Comparison of ENCODE assay signal across 8 mouse cellular contexts in the genomic region with DNA sequence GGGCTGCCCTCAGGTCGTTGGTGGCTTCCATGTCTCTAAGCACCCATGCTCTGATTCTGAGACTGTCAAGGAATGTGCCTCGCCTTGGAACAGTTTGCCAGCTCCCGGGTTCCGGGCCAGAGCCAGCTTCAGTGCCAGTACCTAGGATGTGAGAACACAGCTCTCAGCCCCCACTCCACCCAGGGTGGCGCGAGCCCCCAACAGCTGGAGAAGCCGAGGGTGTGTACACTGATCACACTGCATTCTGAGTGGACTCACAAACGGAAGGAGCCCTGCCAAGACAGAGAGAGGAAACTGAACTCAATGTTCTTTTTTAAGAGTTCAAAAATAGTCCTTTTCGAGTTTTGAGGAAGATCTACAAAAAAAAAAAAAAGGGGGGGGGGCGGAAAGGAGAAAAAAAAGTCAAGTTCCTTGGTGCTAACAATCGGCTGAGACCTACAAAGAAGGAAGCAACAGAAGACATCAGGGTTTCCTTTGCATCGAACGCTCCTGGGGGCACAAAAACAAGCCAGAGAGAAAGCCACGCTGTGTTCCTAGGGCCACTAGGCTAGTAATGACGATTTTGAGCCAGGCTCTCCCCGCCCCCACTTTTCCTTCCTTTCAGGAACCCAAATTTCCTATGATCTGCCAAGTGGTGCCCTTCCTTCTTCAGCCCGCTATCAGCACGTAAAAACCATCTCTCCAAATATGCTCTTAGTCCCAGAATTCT. TPM values are rescaled to one million over a fixed set of nuclear protein-coding genes. Genes with fewer than 3 reads are reported as not detected.
A peak's percentile ranks its signal among the peaks of the same experiment; 100 is the strongest.
DNase-seq lines count a peak whose midpoint lies in the region; ATAC-seq and TF ChIP-seq lines count a peak whose summit lies in the region.

No protein-coding gene starts in this region.

- TF ChIP-seq CTCF in liver, adult 2 months (IDR thresholded peaks at IDR 0.05; ENCODE audit: low read depth, low read length): no peak

- H3K36me3 ChIP-seq in liver, adult 2 months (ENCODE audit: control insufficient read depth, insufficient read depth, low read length): no peaks in the 10 kb centered on the region
- peaks cover 100% of the 10 kb centered on the region for H3K36me3 ChIP-seq in liver, embryonic 12.5 days
- H3K36me3 ChIP-seq in heart, embryonic 16.5 days (ENCODE audit: control insufficient read depth, insufficient read depth): peaks cover 13% of the 10 kb centered on the region
- H3K36me3 ChIP-seq in liver, embryonic 11.5 days (ENCODE audit: control insufficient read depth, insufficient read depth, low read length): peaks cover 6% of the 10 kb centered on the region; the same call in 1 of the 2 replicates
- no peaks in the 10 kb centered on the region for H3K36me3 ChIP-seq in hindbrain, embryonic 11.5 days (ENCODE audit: control insufficient read depth, insufficient read depth, low read length)

- TF ChIP-seq POLR2A in liver, adult 2 months (IDR thresholded peaks at IDR 0.05; ENCODE audit: extremely low read depth, insufficient read depth, low read length): no peak

- no peaks in the 10 kb centered on the region for H3K27me3 ChIP-seq in liver, adult 2 months (ENCODE audit: control insufficient read depth, insufficient read depth, low read length)
- H3K27me3 ChIP-seq in liver, embryonic 12.5 days (replicated peaks): no peaks in the 10 kb centered on the region
- no peaks in the 10 kb centered on the region for H3K27me3 ChIP-seq in heart, embryonic 16.5 days (ENCODE audit: control insufficient read depth, insufficient read depth, low read length)
- no peaks in the 10 kb centered on the region for H3K27me3 ChIP-seq in liver, embryonic 11.5 days (replicated peaks; ENCODE audit: control insufficient read depth, insufficient read depth, low read length)
- H3K27me3 ChIP-seq in hindbrain, embryonic 11.5 days (ENCODE audit: control insufficient read depth, insufficient read depth, low read length): no peaks in the 10 kb centered on the region

- no peaks in the 10 kb centered on the region for H3K9me3 ChIP-seq in liver, embryonic 12.5 days (replicated peaks)
- no peaks in the 10 kb centered on the region for H3K9me3 ChIP-seq in heart, embryonic 16.5 days (replicated peaks; ENCODE audit: control insufficient read depth, low read length)
- no peaks in the 10 kb centered on the region for H3K9me3 ChIP-seq in liver, embryonic 11.5 days (ENCODE audit: control insufficient read depth, low read length)
- no peaks in the 10 kb centered on the region for H3K9me3 ChIP-seq in hindbrain, embryonic 11.5 days (ENCODE audit: control insufficient read depth, low read length)

- no peak overlapping the region for H3K9ac ChIP-seq in liver, adult 2 months (ENCODE audit: low read depth, low read length)
- H3K9ac ChIP-seq in liver, embryonic 12.5 days: no peak overlapping the region
- no peak overlapping the region for H3K9ac ChIP-seq in heart, embryonic 16.5 days (ENCODE audit: low read length)
- no peak overlapping the region for H3K9ac ChIP-seq in liver, embryonic 11.5 days (ENCODE audit: low read depth, low read length)
- H3K9ac ChIP-seq in hindbrain, embryonic 11.5 days (ENCODE audit: low read depth, low read length): no peak overlapping the region

- no peaks in the 10 kb centered on the region for H3K79me2 ChIP-seq in liver, adult 2 months (ENCODE audit: control insufficient read depth, insufficient read depth, low read length)

- H3K4me2 ChIP-seq in liver, embryonic 12.5 days: no peak overlapping the region
- no peak overlapping the region for H3K4me2 ChIP-seq in heart, embryonic 16.5 days (ENCODE audit: low read depth, low read length)
- H3K4me2 ChIP-seq in liver, embryonic 11.5 days: no peak overlapping the region
- no peak overlapping the region for H3K4me2 ChIP-seq in hindbrain, embryonic 11.5 days (replicated peaks; ENCODE audit: low read depth, low read length)

- no peak overlapping the region for H3K27ac ChIP-seq in liver, adult 2 months (replicated peaks; ENCODE audit: insufficient read depth, low read depth, low read length)
- H3K27ac ChIP-seq in liver, embryonic 12.5 days: no peak overlapping the region
- H3K27ac ChIP-seq in heart, embryonic 16.5 days (ENCODE audit: low read length): peak overlapping the region; percentile 81
- no peak overlapping the region for H3K27ac ChIP-seq in liver, embryonic 11.5 days (ENCODE audit: low read depth, low read length)
- no peak overlapping the region for H3K27ac ChIP-seq in hindbrain, embryonic 11.5 days (ENCODE audit: low read depth, low read length)

- DNase-seq in liver, adult 2 months (ENCODE audit: extremely low read depth, low read depth, low spot score): peak; percentile 9
- DNase-seq in frontal cortex, postnatal 25 days (ENCODE audit: low spot score in 2 of 2): peak; percentile 42 to 45
- DNase-seq in right cerebral cortex, postnatal 10 days (ENCODE audit: low spot score in 2 of 2): peak; percentile 63 to 70
- DNase-seq in liver, embryonic 11.5 days (ENCODE audit: low spot score): no peak
- DNase-seq in hindbrain, embryonic 11.5 days (ENCODE audit: low spot score): no peak
- DNase-seq in Muller cell, postnatal 12 days (ENCODE audit: inconsistent ontology term): no peak

- H3K4me1 ChIP-seq in liver, adult 2 months (ENCODE audit: control insufficient read depth, insufficient read depth, low read length): no peaks in the 10 kb centered on the region
- 0 out of 2 replicates have a peak, but pooled peaks cover 5% of the 10 kb centered on the region for H3K4me1 ChIP-seq in liver, embryonic 12.5 days
- H3K4me1 ChIP-seq in heart, embryonic 16.5 days (ENCODE audit: control insufficient read depth, insufficient read depth, low read length): peaks cover 20% of the 10 kb centered on the region
- H3K4me1 ChIP-seq in liver, embryonic 11.5 days (replicated peaks; ENCODE audit: control insufficient read depth, insufficient read depth, low read length): no peaks in the 10 kb centered on the region
- no peaks in the 10 kb centered on the region for H3K4me1 ChIP-seq in hindbrain, embryonic 11.5 days (replicated peaks; ENCODE audit: control insufficient read depth, insufficient read depth, low read length)

- no peak overlapping the region for H3K4me3 ChIP-seq in liver, adult 2 months (ENCODE audit: insufficient read depth, low read depth, low read length)
- H3K4me3 ChIP-seq in liver, embryonic 12.5 days: no peak overlapping the region
- no peak overlapping the region for H3K4me3 ChIP-seq in heart, embryonic 16.5 days (ENCODE audit: low read length)
- H3K4me3 ChIP-seq in liver, embryonic 11.5 days (ENCODE audit: low read depth, low read length): no peak overlapping the region
- no peak overlapping the region for H3K4me3 ChIP-seq in hindbrain, embryonic 11.5 days (ENCODE audit: low read depth, low read length)

- no peak for ATAC-seq in liver, embryonic 12.5 days
- no peak for ATAC-seq in heart, embryonic 16.5 days (replicated peaks; ENCODE audit: extremely low read depth, insufficient read depth, low FRiP score)
- ATAC-seq in liver, embryonic 11.5 days (replicated peaks; ENCODE audit: low FRiP score): no peak
- no peak for ATAC-seq in hindbrain, embryonic 11.5 days (ENCODE audit: low FRiP score)

- WGBS in liver, adult 2 months: 68% methylated on average over 17 of the region's 18 CpGs
- 61% methylated on average over 18 of the region's 18 CpGs for WGBS in liver, embryonic 12.5 days (ENCODE audit: insufficient replicate concordance)
- WGBS in heart, embryonic 16.5 days: 61% methylated on average over 17 of the region's 18 CpGs
- WGBS in liver, embryonic 11.5 days: 71% methylated on average over 17 of the region's 18 CpGs
- 86% methylated on average over 18 of the region's 18 CpGs for WGBS in hindbrain, embryonic 11.5 days

RNA-seq across cellular contexts. Expression of a gene that starts 48.1 kb away (rescaled TPM):
- total RNA-seq in liver, adult 2 months (2014; rRNA removed): 0.09 TPM in 1 of 2 replicates, not detected in the other
- 0.07 TPM in 1 of 2 replicates, not detected in the other for polyA plus RNA-seq in liver, adult 2 months (2012; rRNA removed)
- 45.3 and 46.4 TPM in 2 replicates for polyA plus RNA-seq in liver, embryonic 12.5 days (2016; fragmentation: Nextera tagmentation; extraction: Ambion mirVana)
- polyA plus RNA-seq in heart, embryonic 16.5 days (2015; fragmentation: Nextera tagmentation; extraction: Ambion mirVana): 202 and 217 TPM in 2 replicates
- 27.1 and 28.6 TPM in 2 replicates for polyA plus RNA-seq in liver, embryonic 11.5 days (2014; fragmentation: Nextera tagmentation; extraction: Ambion mirVana)
- 3.6 and 4.9 TPM in 2 replicates for polyA plus RNA-seq in hindbrain, embryonic 11.5 days (2014; fragmentation: Nextera tagmentation; extraction: Ambion mirVana)

RNA-seq across cellular contexts. Expression of a gene that starts 51.5 kb away (rescaled TPM):
- 16.2 and 17.3 TPM in 2 replicates for total RNA-seq in liver, adult 2 months (2014; rRNA removed)
- polyA plus RNA-seq in liver, adult 2 months (2012; rRNA removed): 7.0 and 12.0 TPM in 2 replicates
- 66.9 and 68.0 TPM in 2 replicates for polyA plus RNA-seq in liver, embryonic 12.5 days (2016; fragmentation: Nextera tagmentation; extraction: Ambion mirVana)
- polyA plus RNA-seq in heart, embryonic 16.5 days (2015; fragmentation: Nextera tagmentation; extraction: Ambion mirVana): 44.8 and 48.3 TPM in 2 replicates
- polyA plus RNA-seq in liver, embryonic 11.5 days (2014; fragmentation: Nextera tagmentation; extraction: Ambion mirVana): 97.9 and 110 TPM in 2 replicates
- polyA plus RNA-seq in hindbrain, embryonic 11.5 days (2014; fragmentation: Nextera tagmentation; extraction: Ambion mirVana): 124 and 139 TPM in 2 replicates

RNA-seq across cellular contexts. Expression of a gene that starts 51.6 kb away (rescaled TPM):
- total RNA-seq in liver, adult 2 months (2014; rRNA removed): 13.0 and 14.1 TPM in 2 replicates
- polyA plus RNA-seq in liver, adult 2 months (2012; rRNA removed): 8.0 and 10.5 TPM in 2 replicates
- polyA plus RNA-seq in liver, embryonic 12.5 days (2016; fragmentation: Nextera tagmentation; extraction: Ambion mirVana): 23.3 and 23.9 TPM in 2 replicates
- 25.0 and 25.3 TPM in 2 replicates for polyA plus RNA-seq in heart, embryonic 16.5 days (2015; fragmentation: Nextera tagmentation; extraction: Ambion mirVana)
- 30.8 TPM in 2 replicates for polyA plus RNA-seq in liver, embryonic 11.5 days (2014; fragmentation: Nextera tagmentation; extraction: Ambion mirVana)
- 39.3 and 41.4 TPM in 2 replicates for polyA plus RNA-seq in hindbrain, embryonic 11.5 days (2014; fragmentation: Nextera tagmentation; extraction: Ambion mirVana)

Comparison
In these comparisons a context has a peak if more than half of its experiments do, and no peak if none do; other contexts are left out.
1. DNase-seq: peak in liver, adult 2 months (single experiment), frontal cortex, postnatal 25 days (2 of 2) and right cerebral cortex, postnatal 10 days (2 of 2); none in liver, embryonic 11.5 days (single experiment), hindbrain, embryonic 11.5 days (single experiment) and Muller cell, postnatal 12 days (single experiment).